Mouse (Mus musculus) layer of hippocampus, adult 11-12 months (tissue): ENCODE measurements at regions not wholly inside any gene's neighbourhood (a gene's known extent, or its start where the extent isn't known, plus 50 kb on each side); places are given as distances from the start of the nearest gene placed in this dataset.
"Not testable (repeated sequence)": the region's sequence is repeated elsewhere in the genome, so short reads cannot be mapped to it uniquely, and the experiment has no call there.

Experiments
- DNase-seq: peaks from one replicate; pipeline ENCODE4 v3.0.0; 2022; ENCODE audit warnings: low spot score

DNA sequence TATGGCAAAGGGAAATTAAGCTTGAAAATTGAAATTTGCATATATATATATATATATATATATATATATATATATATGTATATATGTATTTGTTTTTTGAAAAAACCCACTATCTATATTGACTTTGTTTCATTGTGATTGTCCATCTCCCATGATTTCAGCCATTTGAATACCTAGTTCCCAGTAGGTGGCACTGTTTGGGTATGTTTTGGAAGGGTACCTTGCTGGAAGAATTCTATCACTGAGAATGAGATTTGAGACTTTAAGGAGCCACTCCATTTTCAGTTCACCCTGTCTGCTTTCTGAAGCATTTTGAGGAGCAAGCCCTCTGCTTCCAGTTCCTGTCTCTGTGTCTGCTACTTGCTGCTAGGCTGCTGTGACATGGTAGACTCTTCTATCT is 72.8 kb upstream of the Ugt8a start:
- peak; percentile 7 for DNase-seq

DNA sequence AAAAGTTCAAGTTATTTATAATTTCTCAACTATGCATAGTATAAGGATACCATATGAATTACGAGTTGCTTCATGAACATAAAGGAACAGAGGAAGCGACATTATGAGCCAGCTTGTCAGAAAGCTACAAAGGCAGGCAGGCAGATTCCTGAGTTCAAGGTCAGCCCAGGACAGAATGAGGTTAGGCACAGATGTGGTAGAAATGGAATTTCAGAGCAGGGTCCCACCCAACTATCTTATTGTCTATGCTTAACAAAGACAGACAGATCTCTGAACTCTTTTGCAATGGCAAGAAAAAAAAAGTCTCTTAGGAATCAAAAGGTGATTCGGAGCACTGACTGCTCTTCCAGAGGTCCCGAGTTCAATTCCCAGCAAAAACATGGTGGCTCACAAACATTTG is 77.7 kb upstream of the Ugt8a start:
- DNase-seq: no peak

- DNase-seq: no peak
Measured at GRCm38 (mm10) chr3:126044327-126044726, 105.9 kb upstream of the Ugt8a start.

DNA sequence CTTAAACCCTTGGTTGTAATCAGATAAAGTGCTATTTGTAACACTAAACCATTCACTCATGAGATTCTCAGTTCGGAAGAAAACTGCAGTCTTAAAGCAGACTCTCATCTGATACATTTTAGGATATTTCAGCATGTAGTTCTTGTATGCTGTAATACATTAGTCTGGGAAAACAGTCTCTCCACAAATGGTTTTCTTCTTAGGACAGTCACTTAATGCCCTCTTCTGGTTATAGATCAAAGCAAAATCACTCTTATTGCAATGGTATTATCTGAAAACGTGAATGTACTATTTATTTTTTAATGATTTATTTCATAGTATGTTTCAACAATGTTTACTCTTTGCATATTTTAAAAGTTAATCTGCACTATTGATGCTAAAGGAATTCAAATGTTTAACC is 106.4 kb upstream of the Ugt8a start:
- no peak for DNase-seq

DNA sequence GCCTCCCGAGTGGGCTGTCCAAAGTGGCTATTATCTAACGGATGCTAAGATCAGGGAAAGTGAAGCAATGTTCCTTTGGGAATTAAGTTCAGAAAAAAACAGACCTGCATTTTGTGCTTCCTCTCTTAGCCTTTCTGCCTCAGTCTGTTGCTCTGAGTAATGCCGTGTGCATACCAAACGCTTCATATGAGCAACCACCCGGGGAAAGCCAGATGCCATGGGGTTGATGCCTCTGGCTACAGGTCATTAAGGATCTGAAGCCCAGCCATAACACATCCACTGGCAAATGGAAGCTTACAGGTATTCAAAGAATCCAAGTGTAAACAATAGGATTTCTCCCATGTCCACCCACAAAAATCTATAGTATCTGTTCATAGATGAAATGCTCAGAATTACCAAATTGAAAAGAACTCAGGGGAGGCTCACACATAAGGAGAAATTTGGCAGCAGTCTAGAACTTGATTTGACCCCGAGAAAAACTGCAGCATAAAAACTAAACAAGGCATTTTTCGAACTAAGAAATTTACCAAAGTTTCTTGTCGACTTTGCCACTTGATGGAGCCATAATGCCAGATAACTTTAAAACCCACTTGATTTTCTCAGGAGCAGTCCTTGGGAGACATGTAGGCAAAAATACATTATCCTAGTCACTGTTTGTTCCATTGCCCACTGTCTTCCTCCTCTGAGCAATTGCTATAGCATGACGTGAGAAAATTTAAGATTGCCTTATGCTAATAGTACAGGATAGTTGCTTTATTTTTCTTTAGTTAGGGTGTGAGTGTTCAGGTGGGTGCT is 107.8 kb upstream of the Ugt8a start:
- no peak for DNase-seq

DNA sequence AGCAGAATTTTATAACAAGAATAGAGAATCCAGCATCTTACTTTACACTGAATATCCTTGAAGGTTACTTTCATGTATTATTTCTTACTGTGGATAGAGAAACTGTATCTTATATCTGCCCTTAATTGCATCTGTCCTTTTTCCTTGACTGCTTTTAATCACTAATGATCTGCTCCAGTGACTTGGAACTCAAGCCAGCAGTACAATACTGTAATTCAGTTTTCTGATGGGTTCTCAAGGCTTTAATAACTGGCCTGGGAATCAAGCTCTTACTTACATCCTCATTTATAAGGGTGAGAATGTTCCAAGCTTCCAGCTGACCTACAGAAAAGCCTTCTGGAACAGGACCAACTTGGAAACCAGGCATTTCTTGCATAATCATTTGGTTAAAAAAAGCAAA is 120.2 kb upstream of the Ugt8a start:
- DNase-seq: no peak

DNA sequence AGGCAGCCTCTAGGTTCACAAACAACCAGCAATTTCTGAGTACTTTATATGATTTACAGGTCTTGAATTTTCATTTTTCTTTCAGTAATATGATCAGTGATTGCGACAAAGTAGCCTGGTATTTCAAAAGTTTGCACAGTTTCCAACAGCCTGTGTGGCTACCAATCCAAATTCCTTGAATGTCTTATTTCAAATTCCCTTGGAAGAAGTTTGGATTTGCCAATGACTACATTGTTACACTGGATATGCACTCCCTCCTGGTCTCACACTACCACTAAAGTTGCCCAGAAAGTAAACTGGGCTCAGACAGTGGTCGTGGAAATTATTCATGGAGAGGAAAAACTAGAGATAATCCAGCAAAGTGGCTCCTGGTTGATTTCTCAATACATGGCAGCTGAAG is 166.7 kb upstream of the Ugt8a start:
- DNase-seq: no peak

- DNase-seq: no peak
Measured at GRCm38 (mm10) chr3:126109371-126109770, 171.0 kb upstream of the Ugt8a start.

GRCm38 (mm10) chr3:126117849-126118248 is 179.4 kb upstream of the Ugt8a start:
- no peak for DNase-seq

- DNase-seq: no peak
Measured at GRCm38 (mm10) chr3:126122323-126123259, 184.2 kb upstream of the Ugt8a start.

GRCm38 (mm10) chr3:126166542-126166941 is 196.9 kb upstream of the Arsj start:
- DNase-seq: no peak

GRCm38 (mm10) chr3:126209024-126209423 is 154.5 kb upstream of the Arsj start:
- DNase-seq: no peak

DNA sequence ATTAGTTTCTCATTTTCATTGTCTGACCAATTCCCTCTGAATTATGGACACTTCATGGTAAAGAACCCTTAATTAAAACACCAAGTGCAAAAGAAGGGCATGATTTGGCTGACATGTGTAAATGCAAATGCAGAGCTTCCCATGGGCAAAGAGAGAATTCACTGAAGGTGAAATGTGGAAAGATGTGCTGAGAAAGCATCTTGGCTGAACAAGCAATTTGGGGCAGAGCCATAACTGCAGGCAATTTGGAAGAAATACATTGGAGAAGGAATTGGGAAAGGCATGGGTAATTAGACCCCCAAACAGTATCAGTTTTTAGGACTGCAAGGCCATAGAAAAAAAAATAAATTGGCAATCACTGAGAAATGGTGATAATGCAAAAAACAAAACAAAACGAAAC is 153.3 kb upstream of the Arsj start:
- no peak for DNase-seq

DNA sequence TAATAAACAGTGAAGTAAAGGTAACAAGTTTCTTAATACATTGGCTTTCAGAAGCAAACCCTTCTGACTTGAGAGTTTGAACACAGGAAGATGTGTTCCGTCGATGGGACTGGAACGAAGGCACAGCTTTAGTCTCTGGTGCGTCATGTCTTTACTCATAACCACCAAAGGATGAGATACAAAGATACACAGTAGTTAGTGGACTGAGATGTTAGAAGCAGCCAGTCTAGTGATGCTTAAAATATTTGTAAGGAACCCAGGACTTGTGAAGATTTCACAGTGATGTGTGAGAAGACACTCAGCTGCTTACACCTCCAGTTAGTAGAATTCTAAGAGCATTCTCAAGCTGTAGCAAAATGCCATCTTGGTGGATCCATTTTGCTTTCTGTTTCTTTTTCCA is 135.9 kb upstream of the Arsj start:
- DNase-seq: no peak

DNA sequence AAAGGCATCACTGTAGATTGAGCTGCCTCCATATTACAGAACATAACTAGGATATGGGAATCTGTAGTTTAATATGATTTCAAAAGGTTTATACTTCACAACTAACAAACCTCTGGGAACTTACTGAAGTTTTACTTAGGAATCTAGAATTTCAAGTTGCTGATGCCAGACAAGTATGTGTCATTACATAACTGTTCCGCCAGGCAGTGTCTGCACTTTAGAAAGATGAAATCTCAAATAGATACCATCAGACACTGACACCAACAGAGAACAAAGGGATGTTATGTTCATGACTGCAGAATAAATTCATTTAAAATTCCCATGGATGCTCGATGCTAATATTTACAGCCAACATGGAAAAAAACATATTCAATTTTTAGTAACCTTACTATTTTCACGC is 117.7 kb upstream of the Arsj start:
- no peak for DNase-seq

GRCm38 (mm10) chr3:126261270-126261669 is 102.2 kb upstream of the Arsj start:
- no peak for DNase-seq

DNA sequence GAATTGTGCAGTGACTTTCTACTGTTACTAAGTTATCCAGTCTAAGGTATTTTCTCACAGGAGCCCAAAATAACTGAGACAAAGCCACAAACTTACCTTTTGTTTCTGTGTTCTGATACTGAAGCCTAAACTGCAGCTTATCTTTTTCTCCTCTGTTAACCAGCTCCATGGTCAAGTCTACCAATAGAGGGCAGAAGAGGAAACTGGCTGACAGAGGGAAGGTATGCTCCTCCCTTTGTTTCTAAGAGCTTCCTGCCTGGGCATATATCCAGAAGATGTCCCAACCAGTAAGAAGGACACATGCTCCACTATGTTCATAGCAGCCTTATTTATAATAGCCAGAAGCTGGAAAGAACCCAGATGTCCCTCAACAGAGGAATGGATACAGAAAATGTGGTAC is 91.5 kb upstream of the Arsj start:
- DNase-seq: not testable (repeated sequence)

GRCm38 (mm10) chr3:126273566-126273965 is 89.9 kb upstream of the Arsj start:
- DNase-seq: no peak

GRCm38 (mm10) chr3:126276008-126276700 is 87.3 kb upstream of the Arsj start:
- DNase-seq: no peak

GRCm38 (mm10) chr3:126284294-126285090 is 79.0 kb upstream of the Arsj start:
- no peak for DNase-seq

DNA sequence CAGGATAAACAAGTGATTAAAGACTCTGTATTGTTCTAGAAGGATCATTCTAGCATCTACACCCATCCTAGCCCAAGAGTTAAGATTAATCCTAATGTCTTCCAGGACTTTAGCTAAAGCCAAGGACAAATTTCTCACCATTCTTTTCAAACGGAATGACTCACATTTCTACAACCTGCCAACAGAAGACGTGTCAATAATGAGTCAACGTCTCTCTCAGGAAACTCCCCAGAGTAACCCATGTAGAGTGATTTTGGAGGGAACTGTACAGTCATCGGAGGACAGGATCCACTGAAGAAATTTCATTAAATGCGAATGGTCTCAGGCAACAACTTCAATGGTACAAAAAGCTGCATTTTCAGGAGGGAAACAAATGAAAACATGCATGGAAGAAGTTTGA is 71.2 kb upstream of the Arsj start:
- DNase-seq: no peak

DNA sequence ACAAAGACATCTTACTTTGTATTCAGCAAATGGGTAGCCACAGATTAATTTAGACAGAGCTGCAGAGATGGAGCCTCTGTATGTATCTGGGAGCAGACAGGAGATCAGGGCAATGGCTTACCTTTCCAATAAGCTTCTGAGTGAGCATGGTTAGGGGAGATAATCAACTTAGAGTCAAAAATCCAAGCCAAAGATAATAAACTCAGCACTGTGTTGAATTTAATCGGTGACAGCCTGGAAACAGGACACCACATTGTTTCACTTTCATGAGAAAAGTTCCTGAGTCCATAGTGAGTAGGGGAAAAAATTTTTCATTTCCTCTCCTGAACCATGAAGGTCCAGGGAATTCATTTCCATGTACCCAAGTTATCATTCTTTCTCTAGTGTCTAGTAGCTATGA is 70.7 kb upstream of the Arsj start:
- DNase-seq: no peak
